Mouse (Mus musculus) spleen, adult 2 months (tissue): ENCODE measurements around the gene Plekhj1.

ENCODE experiments used
- CTCF ChIP-seq: fragments of 200-500 bp; IDR thresholded peaks from 2 replicates; pipeline ENCODE4 v1.5.1; 2011; ENCODE audit warnings: mild to moderate bottlenecking, inconsistent platforms; ENCODE audit not compliant: insufficient read depth, insufficient read length, insufficient replicate concordance; ENCODE audit errors: extremely low read depth
- POLR2A ChIP-seq: fragments of 200-500 bp; IDR thresholded peaks from 2 replicates; pipeline ENCODE4 v1.6.1; 2011; ENCODE audit warnings: low read depth, low read length, inconsistent platforms

GRCm38 (mm10) chr10:80808985-80809632 lies 10.7 kb upstream of the Plekhj1 start:
- TF ChIP-seq CTCF, result no peak
- no peak for TF ChIP-seq POLR2A
